Mouse (Mus musculus): Measurements from ENCODE around the gene Rbm19.

GRCm38 (mm10) chr5:120165061-120165942 is 49.0 kb downstream of the Rbm19 start:
- TF ChIP-seq CTCF (IDR thresholded peaks at IDR 0.05; ENCODE audit: low read depth) (no peak), EP300 (IDR thresholded peaks at IDR 0.05; ENCODE audit: low read depth) (no peak)

All from heart, postnatal 0 days (tissue).